Mouse (Mus musculus) gastrocnemius, postnatal 4 days (tissue): ENCODE measurements around the gene Abcc12. TPM values are rescaled to one million over a fixed set of nuclear protein-coding genes. Genes with fewer than 3 reads are reported as not detected.

Experiments
- DNase-seq, 2 experiments: peaks; one replicate each; pipeline ENCODE4 v3.0.0; 2021 to 2022; ENCODE audit warnings: low spot score in 2 of 2, mixed read lengths in 2 of 2
- long read RNA-seq, 2 experiments: library from polyadenylated mRNA; stranded (forward); transcript quantifications; one replicate each; pipeline ENCODE4 v2.0.0; 2021
- total RNA-seq, 2 experiments: library from RNA; stranded (reverse); gene quantifications; 2 replicates each; pipeline ENCODE4 v1.2.3; 2021

Abcc12 gene
- total RNA-seq, result under 1 TPM; 0.44 to 0.86 TPM
- long read RNA-seq, experiment 1, partial matches to known transcripts, result 0 of 1 reads
- long read RNA-seq, experiment 1, other reads (novel, unspliced or antisense), result 1 of 1 reads
- long read RNA-seq, experiment 2, result 0 reads

DNA sequence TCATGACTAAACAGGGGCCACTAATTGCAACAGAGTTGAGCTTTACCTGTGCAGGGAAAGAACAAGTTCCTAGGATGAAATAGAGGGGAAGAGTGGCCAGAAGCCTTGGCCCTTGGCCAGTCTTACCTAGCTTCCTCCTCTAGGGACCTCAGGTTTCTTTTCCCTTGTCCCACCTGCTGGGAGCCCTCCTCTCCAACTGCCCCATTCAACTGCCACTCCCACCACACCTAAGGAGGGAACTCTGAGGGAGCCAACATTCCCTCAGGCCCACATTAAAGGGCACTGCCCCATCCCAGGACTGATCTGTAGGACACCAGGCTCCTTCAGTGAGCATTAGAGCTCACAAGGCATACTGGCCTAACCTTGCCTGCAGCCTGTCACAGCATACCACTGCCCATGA is at the start of gene Abcc12:
TSS of gene Abcc12 (minus strand) at position 229 of the 400 bp plus-strand sequence.
- no peak for DNase-seq

DNA sequence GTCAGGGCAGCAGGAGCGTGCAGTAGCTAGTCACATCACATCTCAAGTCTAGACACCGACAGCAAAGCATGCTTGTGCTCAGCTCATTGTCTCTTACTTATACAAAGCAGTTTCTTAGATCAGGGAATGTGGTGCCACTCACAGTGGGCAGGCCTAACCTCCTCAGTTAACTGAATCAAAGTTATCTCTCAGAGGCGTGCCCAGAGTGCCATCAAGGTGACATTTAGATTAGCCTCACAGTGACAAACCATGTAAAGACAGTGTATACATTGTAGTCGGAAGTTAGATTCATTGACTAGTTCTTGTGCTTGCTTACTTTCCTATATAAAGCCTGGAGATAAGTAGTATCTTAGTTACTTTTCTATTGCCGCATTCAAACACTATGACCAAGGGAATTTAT is 49.7 kb upstream of the Abcc12 start:
- no peak for DNase-seq

DNA sequence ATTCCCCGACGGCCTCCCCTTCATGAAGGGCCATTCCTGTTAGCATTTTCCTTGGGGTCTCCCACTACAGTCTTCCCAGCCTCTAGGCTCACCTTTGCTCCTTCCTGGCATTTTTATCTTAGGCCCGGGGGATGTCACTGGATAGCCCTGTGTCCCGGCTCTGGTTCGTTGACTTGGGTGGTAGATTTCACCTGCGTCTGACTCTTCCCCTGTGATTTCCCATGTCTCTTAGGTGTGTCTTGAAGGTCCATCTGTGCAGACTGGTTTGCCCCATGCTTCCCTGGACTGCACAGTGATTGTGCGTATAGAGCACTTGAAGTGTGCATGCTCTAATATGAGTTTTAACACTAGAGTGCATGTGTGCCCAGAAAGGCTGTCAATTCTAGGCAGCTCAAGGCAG is 44.4 kb upstream of the Abcc12 start:
- no peak for DNase-seq

DNA sequence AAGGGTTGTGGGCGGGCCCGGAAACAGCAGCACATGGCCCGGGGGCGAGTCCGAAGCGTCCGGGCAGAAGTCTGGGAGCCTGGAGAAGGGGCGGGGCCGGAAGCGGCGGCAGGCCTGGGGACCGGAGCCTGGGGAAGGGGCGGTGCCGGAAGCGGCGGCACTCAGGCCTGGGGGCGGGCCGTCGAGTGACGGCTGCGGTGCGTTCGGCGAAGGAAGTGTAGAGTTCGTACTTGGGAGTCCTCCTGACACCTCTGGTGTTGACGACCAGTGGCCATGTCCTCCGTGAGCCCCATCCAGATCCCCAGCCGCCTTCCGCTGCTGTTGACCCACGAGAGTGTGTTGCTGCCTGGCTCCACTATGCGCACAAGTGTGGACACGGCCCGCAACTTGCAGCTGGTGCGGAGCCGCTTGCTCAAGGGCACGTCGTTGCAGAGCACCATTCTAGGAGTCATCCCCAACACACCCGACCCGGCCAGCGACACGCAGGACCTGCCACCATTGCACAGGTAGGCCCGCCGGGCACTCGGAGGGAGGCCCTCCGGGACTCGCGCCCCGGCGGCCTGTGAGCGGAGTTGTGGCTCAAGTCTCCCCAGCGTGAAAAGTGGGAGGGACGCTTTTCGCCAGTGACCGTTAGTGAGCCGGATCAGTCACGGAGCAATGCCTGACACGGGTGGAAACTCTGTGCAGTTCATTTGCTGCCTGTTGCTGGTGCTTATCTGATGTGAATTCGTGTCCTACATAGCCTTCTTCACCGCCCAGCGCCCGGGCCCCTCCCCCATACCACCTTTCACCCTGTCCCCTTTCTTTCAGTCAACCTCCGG is 43.6 kb upstream of the Abcc12 start, which contains the start of gene Lonp2:
TSS of gene Lonp2 (plus strand) at position 133 of the 821 bp plus-strand sequence.
- DNase-seq, result peak; percentile 98 to 99

DNA sequence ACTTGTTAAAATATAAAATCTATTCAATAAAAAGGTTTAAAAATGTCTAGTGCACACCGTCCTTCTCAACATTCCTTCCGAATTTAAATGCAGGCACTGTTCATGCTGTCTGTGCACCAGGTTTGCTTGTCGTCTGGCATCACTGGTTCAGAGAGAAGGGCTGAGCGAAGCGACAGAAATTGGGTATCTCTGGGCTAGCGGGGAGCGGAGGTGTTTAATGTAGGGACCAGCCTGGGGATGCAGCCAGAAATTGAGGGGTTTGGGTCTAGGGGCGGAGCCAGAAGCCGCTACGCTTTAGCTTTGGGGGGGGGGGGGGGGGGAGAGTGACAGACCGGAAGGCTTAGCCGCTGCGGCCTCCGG is 43.0 kb upstream of the Abcc12 start:
- no peak for DNase-seq

DNA sequence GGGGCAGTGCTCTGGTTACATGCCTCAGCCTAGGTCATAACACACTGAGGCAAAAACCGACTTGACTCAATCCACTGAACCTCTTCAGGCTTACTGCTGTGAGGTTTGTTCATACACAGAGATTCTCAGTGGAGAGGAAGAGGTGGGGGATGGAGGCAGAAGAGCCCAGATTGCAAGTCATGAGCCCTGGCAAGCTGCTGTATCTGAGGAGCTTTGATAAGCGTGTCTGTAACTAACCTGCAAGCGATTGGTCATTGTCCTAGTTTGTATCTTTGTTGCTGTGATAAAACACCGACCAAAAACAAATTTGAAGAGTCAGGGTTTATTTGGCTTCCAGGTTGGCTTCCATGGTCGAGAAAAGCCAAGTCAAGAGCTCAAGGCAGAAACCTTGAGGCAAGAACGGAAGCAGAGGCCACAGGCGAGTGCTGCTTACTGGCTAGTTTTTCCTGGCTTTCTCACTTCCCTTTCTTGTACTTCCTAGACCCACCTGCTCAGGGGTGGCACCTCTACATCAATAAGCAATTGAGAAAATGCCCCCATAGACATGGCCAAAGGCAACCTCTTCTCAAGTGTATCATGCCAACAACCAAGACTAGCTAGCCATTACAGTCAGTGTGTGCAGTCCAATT is 37.4 kb upstream of the Abcc12 start:
- no peak for DNase-seq

DNA sequence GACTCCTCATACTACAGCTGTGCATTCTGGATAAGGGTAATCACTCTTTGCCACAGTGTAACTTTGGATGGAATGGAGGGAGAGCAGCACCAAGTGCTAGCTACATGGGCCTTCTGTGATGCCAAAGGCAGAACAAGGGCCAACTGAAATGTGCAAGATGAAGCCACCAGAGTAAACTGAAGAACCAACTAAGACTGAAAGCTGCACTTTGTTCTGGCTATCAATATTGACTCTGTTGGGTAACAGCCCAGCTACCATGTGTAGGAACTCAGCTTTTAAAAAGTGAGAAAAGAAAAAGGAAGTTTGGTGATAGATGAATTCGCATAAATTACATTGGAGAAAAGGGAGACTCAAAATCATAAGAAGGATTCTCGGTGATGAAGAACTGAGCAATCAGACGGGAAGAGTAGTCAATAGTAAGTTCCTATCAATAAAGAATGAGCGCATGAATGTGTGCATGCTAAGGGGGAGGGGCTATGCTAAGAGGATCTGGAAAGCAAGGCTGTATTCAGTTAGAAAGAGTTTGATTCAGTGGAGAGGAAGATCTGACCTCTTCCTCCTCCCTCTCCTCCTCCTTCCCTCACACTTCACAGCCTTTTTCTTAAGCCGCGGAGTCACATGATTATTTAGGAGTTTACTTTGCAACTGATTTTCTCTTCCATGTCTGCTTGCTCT is 34.7 kb upstream of the Abcc12 start:
- DNase-seq, result no peak

DNA sequence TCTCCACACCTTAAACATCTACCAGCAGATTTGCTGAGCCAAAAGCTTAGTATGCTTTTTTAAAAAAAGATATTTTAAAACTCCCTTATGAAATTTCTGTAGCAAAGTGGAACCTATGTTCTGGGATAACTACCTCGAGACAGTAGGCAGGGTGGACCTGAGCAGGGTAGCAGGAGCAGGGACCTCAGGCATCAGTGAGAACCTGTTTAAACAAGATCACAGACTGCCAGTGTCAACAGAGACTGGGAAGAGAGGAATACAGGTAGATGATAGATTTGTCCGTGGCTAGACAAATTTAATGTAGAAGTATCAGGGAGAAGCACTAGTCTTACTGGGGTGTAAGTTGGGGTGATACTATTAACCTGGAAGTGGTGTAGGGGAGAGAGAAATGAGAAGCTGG is 33.3 kb upstream of the Abcc12 start:
- no peak for DNase-seq

DNA sequence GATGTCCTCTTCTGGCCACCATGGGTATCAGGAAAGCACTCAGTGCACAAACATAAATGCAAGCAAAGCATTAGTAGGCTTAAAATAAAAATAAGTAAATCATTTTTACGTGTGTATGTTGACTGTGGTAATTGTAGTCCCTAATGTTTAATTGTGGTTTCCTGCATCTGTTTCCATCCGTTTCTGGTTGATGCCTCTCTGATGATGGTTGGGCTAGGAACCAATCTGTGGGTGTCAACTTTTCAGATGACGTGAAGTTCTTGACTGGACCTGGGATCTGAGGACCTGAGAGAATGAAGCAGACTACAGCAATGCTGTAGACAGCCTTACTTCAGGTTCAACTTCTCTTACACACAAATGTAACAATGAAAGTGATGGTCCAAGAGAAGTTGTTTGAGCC is 24.2 kb upstream of the Abcc12 start:
- no peak for DNase-seq

DNA sequence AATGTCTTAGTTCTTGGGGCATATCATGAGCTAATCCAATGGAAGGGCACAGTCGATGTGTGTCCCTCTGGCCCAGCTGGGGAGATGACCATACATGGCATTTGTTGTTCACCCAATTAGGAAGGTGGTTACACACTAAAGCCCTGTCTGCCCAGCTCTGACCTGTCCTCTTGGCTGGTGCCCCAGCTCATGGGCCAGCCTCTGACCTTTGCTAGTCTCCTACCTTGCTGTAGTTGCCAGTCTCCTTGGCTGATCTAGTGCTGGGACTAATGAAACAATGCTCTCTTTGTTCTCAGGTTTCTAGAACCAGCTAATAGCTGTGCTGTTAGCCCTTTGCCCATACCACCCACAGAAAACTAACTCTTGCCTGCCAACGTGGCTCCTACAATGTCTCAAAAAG is 22.7 kb upstream of the Abcc12 start:
- DNase-seq, result no peak

DNA sequence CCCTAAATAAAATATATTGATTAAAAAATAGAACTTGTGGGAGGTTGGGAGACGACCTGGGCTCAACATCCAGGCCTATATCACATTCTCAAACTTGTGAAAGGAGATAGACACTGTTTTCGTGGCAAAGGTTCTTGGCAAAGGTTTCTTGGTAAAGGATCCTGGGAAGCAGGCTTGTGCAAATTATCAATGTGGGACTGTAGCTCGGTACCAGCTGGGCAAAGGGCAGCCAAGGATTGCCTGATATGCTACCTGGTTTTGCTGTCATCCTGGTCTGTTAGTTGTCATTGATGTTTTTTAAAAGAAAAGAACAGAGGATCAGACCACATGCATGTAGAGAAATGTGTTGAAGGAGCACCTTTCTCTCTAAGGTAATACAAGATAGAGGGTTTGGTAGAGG is 19.8 kb upstream of the Abcc12 start:
- no peak for DNase-seq

DNA sequence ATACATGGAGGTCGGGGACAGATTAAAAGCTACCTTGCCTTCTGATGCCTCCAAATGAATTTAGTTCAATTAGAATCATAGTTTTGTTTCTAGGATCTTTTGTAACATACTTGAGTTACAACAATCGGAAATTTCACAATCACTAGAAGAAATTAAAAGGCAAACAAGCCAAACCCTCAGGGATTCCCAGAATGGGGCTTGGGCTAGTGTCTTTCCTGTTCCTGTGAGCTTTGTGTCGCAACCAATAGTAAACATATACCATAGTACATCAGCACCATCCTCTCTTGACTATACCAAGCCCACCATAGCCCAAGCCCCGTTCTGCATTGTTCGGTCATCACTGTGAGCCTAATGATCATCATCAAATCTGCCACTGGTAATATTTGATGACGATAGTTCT is 18.8 kb upstream of the Abcc12 start:
- no peak for DNase-seq

DNA sequence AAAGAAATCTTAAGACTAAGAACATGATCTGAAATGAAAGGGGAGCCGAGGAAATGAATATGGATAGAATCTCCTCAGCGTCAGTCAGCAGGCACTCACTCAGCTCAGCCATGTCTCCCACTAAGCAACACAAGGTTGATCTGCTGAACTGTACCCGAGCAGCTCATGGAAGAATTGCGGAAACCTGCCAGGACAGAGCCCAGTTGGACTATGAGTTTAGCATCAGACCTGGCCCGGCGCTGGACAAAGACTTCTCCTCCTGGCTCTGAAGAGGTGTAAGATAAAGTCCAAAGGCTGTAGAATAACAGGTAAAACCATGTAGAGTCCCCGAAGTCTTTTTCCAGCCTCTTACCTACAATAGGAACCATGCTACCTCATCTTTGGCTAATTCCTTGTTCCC is 17.2 kb upstream of the Abcc12 start:
- DNase-seq, result no peak

DNA sequence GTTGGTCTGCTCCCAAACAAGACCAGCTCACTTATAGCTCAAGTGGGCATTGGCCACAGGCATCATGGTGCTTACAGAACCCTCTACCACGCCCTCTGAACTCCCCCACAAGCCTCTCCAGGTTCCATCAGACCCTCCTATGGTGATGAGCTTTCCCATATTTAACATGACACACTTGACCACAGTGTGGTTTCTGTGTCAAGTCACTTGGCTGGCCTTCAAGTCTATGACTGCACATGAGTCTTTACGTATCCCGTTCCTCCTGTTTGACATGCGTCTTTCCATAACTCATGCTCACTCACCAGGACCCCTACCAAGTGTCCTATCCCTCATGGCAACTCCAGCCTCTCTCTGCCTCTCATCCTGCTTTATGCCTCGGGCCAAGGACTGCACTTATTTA is 15.2 kb upstream of the Abcc12 start:
- no peak for DNase-seq

DNA sequence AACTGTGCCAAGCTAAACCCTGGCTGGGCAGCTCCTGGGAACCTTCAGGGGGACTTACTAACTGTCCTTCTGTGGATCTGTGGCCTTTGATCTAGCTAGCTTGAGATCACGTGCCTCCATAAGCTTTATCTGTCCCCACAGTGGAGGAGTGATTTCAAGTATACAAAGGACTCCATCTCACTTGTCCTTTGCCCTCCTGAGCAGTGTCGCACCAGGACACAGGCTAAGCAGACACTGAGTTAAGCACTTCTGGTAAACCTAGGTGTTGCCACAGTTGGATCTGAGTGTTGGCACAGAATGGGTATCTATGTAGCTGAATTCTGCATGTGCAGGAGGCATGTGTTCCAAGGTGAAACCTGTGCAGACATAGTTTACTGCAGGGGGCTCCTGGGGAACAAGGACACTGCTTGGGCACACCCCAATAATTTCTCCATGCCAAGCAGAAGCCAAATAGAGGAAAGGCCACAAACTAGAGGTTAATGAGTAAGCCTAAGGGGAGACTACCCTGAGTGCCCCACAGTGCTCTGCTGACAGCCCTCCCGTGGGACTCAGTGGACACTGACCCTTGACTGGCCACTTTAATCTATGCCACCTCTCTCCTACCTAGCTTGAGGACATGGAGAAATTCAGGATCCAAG is 13.8 kb upstream of the Abcc12 start:
- DNase-seq, result no peak

DNA sequence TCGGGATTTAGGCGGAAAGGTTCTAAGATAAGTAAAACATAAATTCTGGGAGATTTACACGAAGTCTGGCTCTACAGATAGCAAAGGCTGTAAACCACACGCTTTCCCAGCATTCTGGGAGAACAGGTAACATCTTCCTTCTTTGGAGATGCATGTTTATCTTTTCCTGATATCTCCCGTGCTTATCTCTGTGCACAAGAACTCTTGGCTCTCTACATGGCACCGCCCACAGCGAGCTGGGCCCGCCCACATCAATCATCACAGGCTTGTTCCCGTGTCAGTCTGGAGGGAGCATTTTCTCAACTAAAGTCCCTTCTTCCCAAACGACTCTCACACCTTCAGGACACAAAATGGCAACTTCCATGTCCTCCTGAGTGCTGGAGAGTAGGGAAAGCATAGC is 12.6 kb upstream of the Abcc12 start:
- no peak for DNase-seq

DNA sequence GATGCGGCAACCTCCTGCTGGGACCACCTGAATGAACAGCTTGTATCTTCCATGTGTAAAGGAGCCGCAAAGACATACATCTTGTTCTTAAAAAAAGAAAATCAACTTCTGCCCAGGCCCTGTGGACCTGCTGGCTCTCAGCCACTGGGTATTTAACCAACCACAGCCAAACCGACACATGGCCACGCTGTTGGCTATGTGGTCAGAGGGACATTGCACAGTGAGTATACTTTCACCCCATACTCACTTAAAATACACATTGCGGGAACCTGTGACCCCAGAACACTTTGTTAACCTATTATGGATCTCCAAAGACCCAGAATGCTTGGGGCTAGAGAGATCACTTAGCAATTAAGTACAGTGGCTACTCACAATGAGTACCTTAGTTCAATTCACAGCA is 7.9 kb upstream of the Abcc12 start:
- no peak for DNase-seq

DNA sequence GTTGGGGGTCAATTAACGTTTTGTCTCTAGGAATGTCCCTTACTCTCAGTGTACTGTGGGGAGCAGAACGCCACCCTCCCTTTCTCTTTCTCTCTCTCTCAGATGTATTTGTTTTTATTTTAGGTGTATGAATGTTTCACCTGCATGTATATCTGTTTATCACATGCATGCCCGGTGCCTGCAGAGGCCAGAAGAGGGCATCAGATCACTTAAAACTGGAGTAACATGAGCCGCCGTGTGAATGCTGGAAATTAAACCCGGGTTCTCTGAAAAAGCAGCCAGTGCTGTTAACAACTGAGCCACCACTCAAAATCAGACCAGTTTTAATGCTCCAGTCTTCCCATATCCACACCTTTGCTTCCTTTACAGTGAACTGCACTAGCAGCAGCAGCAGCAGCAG is 6.2 kb upstream of the Abcc12 start:
- DNase-seq, result no peak

DNA sequence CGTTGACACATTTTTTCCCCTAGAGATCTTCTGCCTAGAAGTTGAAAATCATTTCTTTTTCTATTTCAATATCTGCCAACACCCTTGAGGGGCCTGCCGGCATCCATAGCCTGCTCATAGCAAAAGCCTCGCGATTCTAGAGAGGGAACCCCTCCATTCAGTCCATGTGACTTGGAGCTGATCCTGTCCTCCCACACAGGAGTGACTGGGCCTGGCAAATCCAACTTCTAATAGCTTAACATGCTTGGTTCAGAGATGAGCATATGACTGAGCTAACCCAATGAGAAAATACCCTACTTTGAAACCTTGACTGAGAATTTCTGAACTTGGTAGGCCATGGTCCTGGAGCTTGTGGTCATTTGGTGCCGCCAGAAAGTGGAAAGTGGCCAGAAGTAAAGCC is 5.6 kb upstream of the Abcc12 start:
- no peak for DNase-seq

DNA sequence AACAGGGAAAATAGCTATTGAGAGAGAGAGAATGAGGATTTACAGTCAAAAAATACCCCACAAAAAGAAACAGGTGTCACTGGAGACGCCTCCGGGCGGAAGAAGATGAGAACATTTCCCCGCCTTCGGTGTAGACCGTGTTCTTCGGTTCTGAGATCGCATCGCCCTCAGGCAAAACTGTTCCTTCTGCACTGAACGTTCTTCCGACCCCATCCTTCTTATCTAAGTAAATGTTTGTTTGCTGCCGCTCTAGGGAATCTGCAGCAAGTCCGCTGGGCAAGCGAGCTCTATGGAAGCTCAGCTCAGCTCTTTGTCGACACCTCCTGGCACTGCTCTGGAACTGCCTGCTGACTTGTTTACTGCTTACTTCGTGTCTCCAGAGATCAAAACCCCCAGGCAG is 5.0 kb upstream of the Abcc12 start:
- DNase-seq, result peak; percentile 48 to 68

DNA sequence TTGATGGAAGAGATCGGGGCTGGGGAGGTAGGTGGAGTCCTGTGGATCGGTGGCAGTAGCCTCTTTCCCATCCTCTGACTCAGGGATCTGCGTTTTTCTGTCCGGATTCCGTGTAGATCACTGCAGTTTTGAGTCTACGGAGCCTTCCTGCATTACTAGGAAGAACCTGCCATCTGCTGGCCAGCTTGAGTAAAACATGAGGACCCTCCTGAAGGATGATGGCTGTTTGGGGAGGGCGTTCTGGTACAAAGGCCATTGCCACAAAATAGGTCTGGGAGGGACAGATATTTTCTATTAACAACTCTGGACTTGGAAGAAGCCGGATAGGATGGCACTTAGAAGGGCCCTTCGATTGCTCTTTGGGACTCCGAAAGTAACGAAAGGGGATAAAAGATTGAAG is 4.6 kb upstream of the Abcc12 start:
- DNase-seq, result peak; percentile 55 to 83

DNA sequence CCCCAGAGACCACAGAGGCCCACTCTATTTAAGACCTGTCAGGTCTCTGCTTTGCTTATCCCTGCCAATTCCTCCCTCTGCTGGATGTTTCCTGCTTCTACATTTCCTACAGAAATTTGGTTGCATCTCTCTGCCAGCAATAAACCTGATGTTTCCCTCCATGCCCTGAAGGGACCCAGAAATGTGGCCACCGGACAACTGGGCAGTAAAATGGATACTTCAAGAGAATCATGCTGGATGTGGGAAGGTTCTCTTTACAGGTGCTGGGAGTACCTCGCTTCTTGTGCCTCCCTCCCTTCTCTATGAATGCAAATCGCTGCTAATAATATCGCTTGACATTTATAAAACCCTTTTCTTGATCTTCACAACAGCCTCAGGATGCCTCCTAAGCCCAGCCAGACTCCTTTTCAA is 1.4 kb upstream of the Abcc12 start:
- no peak for DNase-seq
